Mouse (Mus musculus) cerebellum, adult 9-10 months (tissue): Measurements from ENCODE around the gene Nfat5.

Experiments used
- DNase-seq: peaks from one replicate; pipeline ENCODE4 v3.0.0; 2022

Gene Nfat5

GRCm38 (mm10) chr8:107293641-107294628 lies 665 bp downstream of the Nfat5 start:
- peak; percentile 61 for DNase-seq

GRCm38 (mm10) chr8:107295450-107295849 lies 2.2 kb downstream of the Nfat5 start:
- no peak for DNase-seq

- no peak for DNase-seq
Observed at GRCm38 (mm10) chr8:107311876-107312275, 18.6 kb downstream of the Nfat5 start.

DNA sequence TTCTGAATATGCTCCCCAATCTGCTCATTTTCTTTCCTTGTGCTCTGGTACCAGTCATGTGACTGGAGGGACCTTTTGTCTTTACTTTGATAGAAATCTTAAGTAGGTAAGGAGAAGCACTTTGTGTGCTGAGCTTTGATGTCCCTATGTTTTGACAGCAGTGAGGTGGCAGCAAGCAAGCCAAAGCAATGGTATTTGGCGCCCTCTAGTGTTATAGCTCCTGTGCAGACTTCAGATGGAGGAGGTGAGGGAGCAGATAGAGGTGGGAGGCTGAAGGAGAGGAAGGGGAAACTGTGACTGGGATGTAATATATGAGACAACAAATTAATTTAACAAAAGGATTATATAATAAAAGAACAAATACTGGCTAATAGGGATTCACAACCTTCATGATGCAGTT lies 30.9 kb downstream of the Nfat5 start:
- peak; percentile 89 for DNase-seq

- no peak for DNase-seq
Observed at GRCm38 (mm10) chr8:107329595-107329994, 36.3 kb downstream of the Nfat5 start.

GRCm38 (mm10) chr8:107336480-107336879 lies 43.2 kb downstream of the Nfat5 start:
- DNase-seq: peak; percentile 22

DNA sequence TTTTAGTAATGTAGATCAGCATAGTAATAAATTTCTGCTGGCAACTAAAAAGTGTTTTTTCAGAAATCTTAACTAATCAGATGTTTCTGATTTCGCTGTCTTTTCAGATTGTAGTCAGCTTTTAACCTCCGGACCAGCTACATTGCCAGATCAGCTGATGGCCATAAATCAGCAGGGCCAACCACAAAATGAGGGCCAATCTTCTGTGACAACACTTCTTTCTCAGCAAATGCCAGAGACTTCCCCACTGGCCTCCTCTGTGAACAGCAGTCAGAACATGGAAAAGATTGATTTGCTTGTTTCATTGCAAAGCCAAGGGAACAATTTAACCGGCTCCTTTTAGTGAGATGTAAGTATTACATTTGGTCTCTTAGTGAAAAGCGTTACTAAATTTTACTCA lies 77.0 kb downstream of the Nfat5 start:
- no peak for DNase-seq

DNA sequence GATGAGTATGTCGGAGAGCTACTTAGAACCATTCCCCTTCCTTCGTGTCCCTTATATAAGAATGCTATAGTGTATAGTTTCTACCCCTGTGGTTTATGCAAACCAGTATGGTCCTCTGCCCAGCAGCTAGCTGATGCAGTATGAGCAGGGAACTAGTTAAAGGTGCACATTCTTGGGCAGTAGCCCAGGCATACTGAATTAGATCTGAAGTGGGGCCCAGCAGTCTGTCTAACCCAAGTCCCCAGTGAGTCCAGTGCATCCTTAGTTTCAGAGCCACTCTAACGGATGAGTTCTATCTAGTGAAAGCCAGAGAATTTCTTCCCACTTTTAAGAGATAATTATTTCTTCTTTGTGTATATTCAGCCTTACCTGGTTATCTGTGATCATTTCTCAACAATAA lies 84.1 kb downstream of the Nfat5 start:
- no peak for DNase-seq

- DNase-seq: no peak
Observed at GRCm38 (mm10) chr8:107380734-107381133, 87.5 kb downstream of the Nfat5 start.

GRCm38 (mm10) chr8:107381666-107382065 lies 88.4 kb downstream of the Nfat5 start:
- no peak for DNase-seq

- DNase-seq: no peak
Observed at GRCm38 (mm10) chr8:107382898-107383297, 89.6 kb downstream of the Nfat5 start.

DNA sequence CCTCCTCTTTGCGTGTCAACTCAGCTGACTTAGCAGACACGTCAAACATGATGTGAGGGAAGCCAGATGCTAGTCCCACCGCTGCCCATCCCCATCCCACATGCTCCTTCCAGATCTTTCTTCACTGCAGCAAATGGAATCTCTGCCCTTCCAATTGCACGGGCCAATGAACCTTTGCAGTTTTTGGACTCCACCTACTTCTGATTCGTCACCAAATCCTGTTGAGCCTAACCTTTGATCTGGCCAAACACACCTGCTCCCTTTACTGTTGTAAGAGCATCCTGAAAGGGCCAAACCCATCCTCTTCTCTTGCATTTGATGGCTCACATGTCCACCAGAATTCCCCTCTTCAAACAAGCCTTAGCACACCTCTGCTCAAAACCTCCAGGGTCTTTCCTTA lies 91.4 kb downstream of the Nfat5 start:
- DNase-seq: no peak

GRCm38 (mm10) chr8:107385063-107385462 lies 91.8 kb downstream of the Nfat5 start:
- DNase-seq: no peak

GRCm38 (mm10) chr8:107386171-107386570 lies 92.9 kb downstream of the Nfat5 start:
- no peak for DNase-seq

DNA sequence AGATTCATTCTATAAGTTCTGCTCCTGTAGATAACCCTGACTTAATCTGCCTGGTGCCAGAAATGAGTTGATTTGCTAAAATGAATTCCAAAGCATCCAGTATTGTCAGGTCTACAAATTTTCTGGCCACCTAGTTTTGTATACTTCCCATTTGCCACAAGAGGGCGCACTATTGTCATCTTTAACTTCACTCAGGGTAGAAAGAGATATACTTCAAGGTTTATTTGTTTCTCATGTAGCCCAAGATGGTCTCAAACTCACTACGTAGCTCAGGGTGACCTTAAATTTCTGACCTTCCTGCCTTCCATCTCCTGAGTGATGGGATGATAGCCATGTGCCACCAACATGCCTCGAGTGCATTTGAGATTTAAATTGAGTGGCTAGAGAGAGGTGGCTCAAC lies 93.4 kb downstream of the Nfat5 start:
- peak; percentile 45 for DNase-seq

DNA sequence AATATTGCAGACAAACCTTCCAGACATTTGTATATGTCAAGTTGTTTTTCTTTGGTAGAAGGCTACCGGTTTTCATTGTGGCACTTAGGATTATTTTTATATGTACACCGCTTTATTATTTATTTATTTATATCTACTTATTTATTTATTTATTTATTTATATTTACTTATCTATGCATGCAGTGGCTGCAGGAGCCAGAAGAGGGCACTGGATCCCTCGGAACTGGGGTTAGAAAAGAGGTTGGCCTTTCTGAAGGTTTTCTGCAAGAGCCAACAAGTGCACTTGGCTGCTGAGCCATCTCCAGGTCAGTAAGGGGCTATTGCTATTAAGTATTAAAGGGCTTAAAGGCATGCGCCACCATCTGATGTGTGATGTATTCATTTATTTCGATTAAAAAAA lies 94.6 kb downstream of the Nfat5 start:
- DNase-seq: peak; percentile 72

GRCm38 (mm10) chr8:107389557-107389956 lies 96.3 kb downstream of the Nfat5 start:
- peak; percentile 57 for DNase-seq

DNA sequence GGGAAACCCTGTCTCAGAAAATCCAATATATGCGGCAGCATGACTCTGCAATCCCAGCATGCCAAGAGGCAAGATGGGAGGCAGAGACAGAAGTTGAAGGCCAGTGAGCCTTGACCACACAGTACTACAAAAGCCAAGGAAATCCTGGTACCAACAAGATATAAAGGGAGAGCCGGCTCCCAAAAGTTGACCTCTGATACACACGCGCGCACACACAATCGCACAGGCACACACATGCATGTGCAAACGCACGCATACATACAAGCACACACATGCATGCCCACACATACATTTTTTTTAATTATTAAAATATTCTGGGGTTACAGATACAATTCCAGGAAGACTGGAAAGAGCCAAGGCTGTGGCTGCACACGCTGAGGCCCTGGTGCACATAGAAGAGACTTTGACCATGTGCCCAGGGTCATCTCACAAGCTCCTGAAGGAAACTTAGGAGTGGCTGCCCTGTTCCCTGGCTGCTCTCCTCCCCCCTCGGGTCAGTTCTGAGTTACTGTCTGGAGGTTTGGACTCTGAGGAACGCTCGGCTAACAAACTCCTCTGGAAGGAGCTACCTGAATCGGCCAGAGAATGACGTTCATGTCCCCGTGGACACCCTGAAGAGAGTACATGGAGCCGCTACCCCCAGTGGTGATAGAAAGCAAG lies 97.3 kb downstream of the Nfat5 start:
- DNase-seq: no peak

DNA sequence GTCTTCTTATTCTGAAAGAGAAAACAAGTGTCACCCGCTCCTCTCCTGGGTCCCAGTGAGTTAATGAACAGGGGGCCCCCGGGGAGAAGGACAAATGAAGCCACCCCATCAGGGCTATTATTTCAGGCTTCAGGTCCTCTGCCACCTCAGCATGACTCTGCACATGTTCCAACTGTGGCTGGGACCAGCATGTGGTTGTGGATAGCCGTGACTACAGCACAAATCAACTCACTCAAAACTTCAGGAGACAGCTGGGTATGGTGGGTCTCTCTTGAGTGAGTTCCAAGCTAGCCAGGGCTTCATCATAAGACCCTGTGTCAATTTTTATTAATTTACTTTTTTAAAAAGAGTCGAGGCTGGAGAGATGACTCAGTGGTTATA lies 97.9 kb downstream of the Nfat5 start:
- no peak for DNase-seq

DNA sequence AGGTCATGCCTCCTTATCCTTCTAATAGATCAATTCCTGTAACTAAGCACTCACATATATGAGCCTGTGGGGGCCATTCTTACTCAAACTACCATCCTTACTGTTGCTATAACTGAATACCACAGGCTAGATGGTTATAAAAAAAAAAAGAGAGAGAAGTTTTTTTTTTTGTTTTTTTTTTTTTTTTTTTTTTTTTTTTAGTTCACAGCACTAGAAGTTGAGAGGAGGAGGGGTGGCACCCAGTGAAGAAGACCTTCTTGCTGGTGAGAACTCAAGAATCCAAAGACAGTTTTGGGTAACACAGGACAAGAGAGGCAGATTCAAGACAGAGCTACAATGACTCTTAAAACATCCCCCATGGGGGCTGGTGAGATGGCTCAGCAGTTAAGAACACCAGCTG lies 102.1 kb downstream of the Nfat5 start:
- no peak for DNase-seq

DNA sequence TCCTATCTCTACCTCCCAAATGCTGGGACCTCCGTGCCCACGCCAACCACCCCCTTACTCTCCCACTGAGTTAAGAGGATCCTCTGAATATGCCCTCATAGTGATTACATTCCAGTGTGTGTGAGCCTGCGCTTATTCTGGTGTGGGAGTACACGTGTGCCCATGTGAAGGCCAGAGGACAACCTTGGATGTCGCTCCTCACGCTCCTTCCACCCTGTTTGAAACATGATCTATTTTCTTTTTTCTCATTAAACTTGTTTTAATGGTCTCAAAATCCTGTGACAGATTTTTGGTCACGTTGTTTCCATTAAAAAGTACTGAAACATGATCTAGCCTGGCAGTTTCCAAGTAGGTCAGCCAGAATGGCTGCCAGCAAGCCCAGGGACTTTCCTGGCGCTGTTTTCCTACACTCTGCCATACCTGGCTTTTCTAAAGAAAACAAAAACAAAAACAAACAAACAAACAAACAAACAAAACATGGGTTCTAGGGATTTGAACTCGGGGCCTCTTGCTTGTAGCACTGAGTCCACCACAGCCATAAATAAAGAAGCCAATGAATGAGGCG lies 102.9 kb downstream of the Nfat5 start:
- no peak for DNase-seq

- DNase-seq: no peak
Observed at GRCm38 (mm10) chr8:107397665-107398064, 104.4 kb downstream of the Nfat5 start.

DNA sequence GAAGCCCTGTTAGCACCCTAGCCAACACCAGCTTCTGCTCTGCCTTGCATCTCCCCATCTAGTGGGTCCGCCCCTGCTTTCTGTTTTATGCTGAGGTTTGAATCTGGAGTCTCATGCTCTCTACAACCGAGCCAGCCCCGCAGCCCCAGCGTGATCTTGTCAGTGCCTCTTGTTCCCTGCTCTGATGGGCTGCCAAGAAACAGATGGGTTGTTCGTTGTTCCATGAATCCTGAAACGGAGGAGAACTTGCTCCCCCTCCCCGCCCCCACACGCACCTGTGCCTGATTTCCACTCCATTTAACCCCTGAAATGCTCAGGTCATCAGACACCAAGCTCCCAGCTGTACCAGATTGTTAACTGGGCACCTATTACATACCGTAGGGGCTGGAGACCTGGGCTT lies 106.2 kb downstream of the Nfat5 start:
- peak; percentile 81 for DNase-seq

GRCm38 (mm10) chr8:107401866-107402265 lies 108.6 kb downstream of the Nfat5 start:
- no peak for DNase-seq
